Mouse (Mus musculus): ENCODE data around the gene Gli1.
A peak's percentile ranks its signal among the peaks of the same experiment; 100 is the strongest.

DNA sequence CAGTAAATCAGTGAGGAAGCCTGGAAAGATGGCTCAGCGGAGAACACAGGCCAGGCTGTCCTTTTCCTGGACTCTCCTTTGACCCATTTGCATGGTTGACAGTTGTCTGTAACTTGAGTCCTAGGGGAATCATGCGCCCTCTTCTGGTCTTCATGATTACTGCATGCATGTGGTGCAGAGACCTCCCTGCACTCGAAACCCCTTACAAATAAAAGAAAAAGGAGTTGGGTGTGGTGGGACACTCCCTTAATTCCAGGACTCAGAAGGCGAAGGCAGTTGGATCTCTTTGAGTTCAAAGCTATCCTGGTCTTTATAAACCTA is 29.5 kb downstream of the Gli1 start:
- TF ChIP-seq EP300 (IDR thresholded peaks at IDR 0.05) (peak; percentile 44; the same call in 1 of the 2 replicates), CTCF (IDR thresholded peaks at IDR 0.05) (peak; percentile 92)
